Mouse (Mus musculus) spleen, adult 2 months (tissue): Measurements from ENCODE around the gene AI661453. TPM values are rescaled to one million over a fixed set of nuclear protein-coding genes. Genes with fewer than 3 reads are reported as not detected.

ENCODE experiments used
- DNase-seq, 2 experiments: peaks; one replicate each; pipeline versions ENCODE4 v3.0.0 to v3.0.0-alpha.2; 2012 to 2021; ENCODE audit warnings: low spot score in 2 of 2, low read depth in 1 of 2
- H3K27ac ChIP-seq: fragments of 200-500 bp; 2 replicates; pipeline ENCODE4 v1.5.1; 2012; ENCODE audit warnings: low read length, inconsistent platforms; ENCODE audit not compliant: insufficient read depth
- H3K27me3 ChIP-seq: fragments of 200-500 bp; 2 replicates; pipeline ENCODE4 v1.6.1; 2012; ENCODE audit warnings: mild to moderate bottlenecking, moderate library complexity, low read length, inconsistent platforms; ENCODE audit not compliant: control insufficient read depth, insufficient read depth
- H3K36me3 ChIP-seq: fragments of 200-500 bp; 2 replicates; pipeline ENCODE4 v1.6.1; 2012; ENCODE audit warnings: mild to moderate bottlenecking, low read length, inconsistent platforms; ENCODE audit not compliant: control insufficient read depth, insufficient read depth
- H3K4me1 ChIP-seq: fragments of 200-500 bp; 2 replicates; pipeline ENCODE4 v1.6.1; 2011; ENCODE audit warnings: inconsistent platforms; ENCODE audit not compliant: control insufficient read depth, insufficient read depth, insufficient read length
- H3K4me3 ChIP-seq: fragments of 200-500 bp; 2 replicates; pipeline ENCODE4 v1.5.1; 2011; ENCODE audit warnings: mild to moderate bottlenecking, inconsistent platforms; ENCODE audit not compliant: insufficient read depth, insufficient read length; ENCODE audit errors: extremely low read depth
- CTCF ChIP-seq: fragments of 200-500 bp; IDR thresholded peaks from 2 replicates; pipeline ENCODE4 v1.5.1; 2011; ENCODE audit warnings: mild to moderate bottlenecking, inconsistent platforms; ENCODE audit not compliant: insufficient read depth, insufficient read length, insufficient replicate concordance; ENCODE audit errors: extremely low read depth
- POLR2A ChIP-seq: fragments of 200-500 bp; IDR thresholded peaks from 2 replicates; pipeline ENCODE4 v1.6.1; 2011; ENCODE audit warnings: low read depth, low read length, inconsistent platforms
- whole genome bisulfite sequencing: fragments of 180-500 bp; shearing (Covaris S2); methylation state at CpG from one replicate; pipeline ENCODE4 v1.1.7; 2018; 5-methylcytosine and 5-hydroxymethylcytosine counted together
- polyA plus RNA-seq: library from polyadenylated mRNA; depleted of rRNA; stranded (reverse); fragments of >200 nt; gene quantifications from 2 replicates; pipeline ENCODE4 v1.2.3, GENCODE M21; 2012

The AI661453 gene
- polyA plus RNA-seq, 1 experiment: 0.26 TPM

DNA sequence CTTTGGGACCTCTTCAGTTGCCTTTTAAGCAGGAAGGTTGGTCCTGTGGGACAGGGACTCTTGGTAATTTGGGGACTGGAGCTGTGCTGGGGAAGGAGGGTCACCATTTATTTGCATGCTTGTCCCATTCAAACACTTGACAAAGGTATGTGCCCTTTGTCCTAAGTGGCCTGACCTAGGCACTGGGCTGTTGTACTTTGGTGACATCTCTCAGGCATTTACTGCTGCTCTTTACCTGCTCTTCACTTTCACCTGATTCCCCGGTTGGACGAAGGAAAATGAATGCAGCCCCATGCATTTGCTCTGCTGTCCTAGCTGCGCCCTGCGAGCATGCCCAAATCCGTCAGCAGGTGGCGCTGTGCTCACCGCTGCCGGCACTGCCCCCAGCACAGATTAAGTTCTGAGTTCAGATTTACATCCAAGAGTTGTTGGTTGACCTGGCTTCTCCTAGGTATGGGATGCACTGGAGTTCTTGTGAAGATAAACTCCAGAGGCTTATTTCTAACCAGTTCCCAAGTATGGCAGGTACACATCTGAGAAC lies 37.1 kb downstream of the AI661453 start:
- no peak for TF ChIP-seq POLR2A
- TF ChIP-seq CTCF: peak; percentile 98
- WGBS: 6% methylated on average over 8 of the region's 8 CpGs
- no peaks in the 10 kb centered on the region; the same call in 1 of the 2 replicates for H3K4me1 ChIP-seq
- H3K27me3 ChIP-seq: no peaks in the 10 kb centered on the region
- H3K4me3 ChIP-seq: no peak overlapping the region
- no peak overlapping the region for H3K27ac ChIP-seq
- DNase-seq: peak; percentile 18 to 65
- H3K36me3 ChIP-seq: no peaks in the 10 kb centered on the region

DNA sequence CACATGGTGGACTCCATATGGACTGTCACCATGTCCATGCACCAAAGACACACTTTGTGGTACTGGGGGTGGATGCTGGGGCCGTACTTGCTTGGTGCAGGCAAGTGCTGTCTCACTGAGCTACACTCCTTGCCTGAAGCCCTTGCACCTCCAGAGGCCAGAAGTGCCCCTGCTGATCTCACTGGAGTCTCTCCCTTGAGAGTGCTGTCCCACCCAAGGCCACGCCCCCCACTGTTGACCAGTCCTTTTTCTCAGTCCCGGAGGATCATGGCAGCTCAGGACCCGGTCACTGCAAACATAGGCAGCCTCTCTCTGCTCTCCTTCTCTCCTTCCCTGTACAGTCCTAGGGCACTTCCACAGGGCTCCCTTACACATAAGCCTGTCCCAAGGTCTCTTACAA lies 37.8 kb downstream of the AI661453 start:
- Histone ChIP-seq H3K27ac (no peak overlapping the region), H3K36me3 (no peaks in the 10 kb centered on the region), H3K4me1 (no peaks in the 10 kb centered on the region), H3K4me3 (no peak overlapping the region), H3K27me3 (no peaks in the 10 kb centered on the region)
- no peak for DNase-seq
- TF ChIP-seq CTCF: no peak
- TF ChIP-seq POLR2A: no peak
- 83% methylated on average over 4 of the region's 4 CpGs for WGBS

DNA sequence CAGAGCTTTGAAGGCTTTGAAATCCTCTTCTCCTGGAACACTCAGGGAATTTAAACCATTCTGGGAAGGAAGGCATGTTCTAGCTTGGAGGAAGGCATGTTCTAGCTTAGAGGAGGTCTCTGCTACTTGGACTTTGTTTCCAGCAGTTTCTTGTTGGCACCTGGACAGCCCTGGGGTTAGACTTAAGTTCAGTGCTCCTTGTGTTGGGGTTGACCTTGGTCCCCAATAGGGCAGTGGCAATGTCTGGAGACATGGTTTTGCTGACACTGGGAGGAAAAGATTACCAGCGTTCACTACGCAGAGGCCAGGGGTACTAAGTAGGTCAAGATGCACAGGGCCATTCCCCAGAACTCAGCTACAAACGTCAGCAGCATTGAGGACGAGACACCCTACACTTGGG lies 38.8 kb downstream of the AI661453 start:
- H3K27ac ChIP-seq: no peak overlapping the region
- H3K4me3 ChIP-seq: no peak overlapping the region
- DNase-seq: no peak
- no peaks in the 10 kb centered on the region for H3K27me3 ChIP-seq
- TF ChIP-seq CTCF: no peak
- TF ChIP-seq POLR2A: no peak
- H3K4me1 ChIP-seq: no peaks in the 10 kb centered on the region
- WGBS: 90% methylated on average over 4 of the region's 4 CpGs
- no peaks in the 10 kb centered on the region for H3K36me3 ChIP-seq

DNA sequence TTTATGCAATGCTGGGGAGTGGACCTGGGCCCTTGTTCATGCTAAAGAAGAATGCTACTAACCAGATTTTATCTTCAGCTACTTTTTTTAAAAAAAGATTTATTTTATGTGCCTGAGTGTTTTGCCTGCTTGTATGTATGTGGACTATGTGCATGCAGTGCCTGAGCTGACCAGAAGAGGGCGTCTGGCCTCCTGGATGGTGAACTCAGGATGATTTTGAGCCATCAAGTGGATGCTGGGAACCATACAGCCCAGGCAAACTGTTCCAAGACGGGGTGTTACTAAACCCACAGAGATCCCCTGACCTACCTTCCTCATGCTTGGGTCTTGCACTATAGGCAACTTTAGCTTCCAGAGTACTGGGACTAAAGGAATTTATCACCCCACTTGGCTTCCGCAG lies 39.3 kb downstream of the AI661453 start:
- WGBS: 68% methylated on average over 3 of the region's 3 CpGs

DNA sequence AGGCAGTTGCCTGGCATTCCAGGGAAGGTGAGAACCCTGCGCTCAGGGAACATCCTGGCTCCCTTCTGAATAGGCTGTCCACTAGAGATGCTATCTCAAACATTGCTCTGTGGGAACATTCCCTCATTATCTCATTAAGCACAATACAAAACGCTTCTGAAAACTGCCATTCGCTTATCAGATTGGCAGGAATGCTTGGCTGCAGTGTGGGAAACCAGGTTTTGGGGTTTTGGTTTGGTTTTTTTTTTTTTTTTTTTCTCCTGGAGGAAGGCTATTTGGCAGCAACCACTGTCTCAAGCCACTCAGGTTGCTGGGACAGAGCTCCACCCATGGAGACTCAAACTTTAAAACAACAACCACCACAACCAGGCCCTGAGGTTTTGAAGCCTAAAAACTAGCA lies 43.5 kb downstream of the AI661453 start:
- no peaks in the 10 kb centered on the region for H3K36me3 ChIP-seq
- H3K4me3 ChIP-seq: no peak overlapping the region
- TF ChIP-seq POLR2A (no peak), CTCF (no peak)
- no peaks in the 10 kb centered on the region for H3K27me3 ChIP-seq
- DNase-seq: no peak
- no peaks in the 10 kb centered on the region for H3K4me1 ChIP-seq
- H3K27ac ChIP-seq: no peak overlapping the region
- 63% methylated on average over 3 of the region's 3 CpGs for whole genome bisulfite sequencing

More for the DNA sequence above, 39.3 kb downstream of the AI661453 start:
- Histone ChIP-seq H3K4me1 (no peaks in the 10 kb centered on the region), H3K4me3 (no peak overlapping the region), H3K27ac (no peak overlapping the region), H3K36me3 (no peaks in the 10 kb centered on the region), H3K27me3 (no peaks in the 10 kb centered on the region)
- TF ChIP-seq CTCF (no peak), POLR2A (no peak)
- no peak for DNase-seq

DNA sequence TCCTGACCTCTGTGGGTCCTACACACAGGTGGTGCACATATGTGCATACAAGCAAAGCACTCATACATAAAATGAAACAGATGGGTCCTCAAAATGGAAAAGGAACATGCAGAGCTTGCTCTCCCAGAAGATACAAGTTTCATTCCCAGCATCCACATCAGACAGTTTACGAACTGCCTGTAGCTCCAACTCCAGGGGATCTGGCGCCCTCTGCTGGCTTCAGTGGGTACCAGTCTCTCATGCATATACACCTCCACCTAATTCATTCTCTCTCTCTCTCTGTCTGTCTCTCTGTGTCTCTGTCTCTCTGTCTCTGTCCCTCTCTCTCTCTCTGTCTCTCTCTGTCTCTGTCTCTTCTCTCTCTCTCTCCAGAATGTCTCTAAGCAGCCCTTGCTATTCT lies 46.0 kb downstream of the AI661453 start:
- Histone ChIP-seq H3K36me3 (no peaks in the 10 kb centered on the region), H3K4me1 (peaks cover 7% of the 10 kb centered on the region), H3K27ac (no peak overlapping the region), H3K4me3 (no peak overlapping the region), H3K27me3 (no peaks in the 10 kb centered on the region)
- TF ChIP-seq CTCF: peak; percentile 53; the same call in 1 of the 2 replicates
- no peak for TF ChIP-seq POLR2A
- 45% methylated on average over 2 of the region's 2 CpGs for WGBS
- peak in 1 of 2 experiments; percentile 38 for DNase-seq

DNA sequence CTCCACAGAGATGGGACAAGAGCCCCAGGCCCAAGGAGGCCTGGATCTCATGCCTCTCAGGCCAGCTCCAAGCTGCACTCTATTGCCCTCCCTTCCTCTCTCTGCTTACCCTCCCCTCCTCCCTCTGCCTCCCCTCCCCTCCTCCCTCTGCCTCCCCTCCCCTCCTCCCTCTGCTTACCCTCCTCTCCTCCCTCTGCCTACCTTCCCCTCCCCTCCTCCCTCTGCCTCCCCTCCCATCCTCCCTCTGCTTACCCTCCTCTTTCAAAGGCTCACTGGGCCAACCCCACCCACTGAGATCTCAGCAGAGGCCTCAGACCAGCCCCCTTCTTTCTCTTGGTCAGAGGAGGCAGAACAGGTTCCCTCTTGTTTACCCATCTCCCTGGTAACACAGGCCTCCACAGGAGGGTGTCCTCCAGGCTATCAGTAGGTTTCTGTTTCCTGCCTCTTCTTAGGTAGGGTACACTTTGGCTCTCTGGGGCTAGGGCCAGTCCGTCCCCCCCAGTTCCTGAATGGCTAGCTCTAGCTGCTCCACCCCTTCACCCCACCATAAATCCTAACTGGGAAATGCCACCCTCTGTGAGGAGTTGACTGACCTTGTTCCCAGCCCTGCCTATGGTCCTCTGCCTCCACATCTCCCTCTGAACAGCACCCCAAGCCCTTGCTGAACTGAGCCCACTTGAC lies 48.0 kb downstream of the AI661453 start:
- 59% methylated on average over 1 of the region's 1 CpGs for WGBS
- TF ChIP-seq POLR2A (no peak), CTCF (no peak)
- Histone ChIP-seq H3K4me1 (peaks cover 7% of the 10 kb centered on the region), H3K27me3 (no peaks in the 10 kb centered on the region), H3K36me3 (peaks cover 8% of the 10 kb centered on the region), H3K4me3 (no peak overlapping the region), H3K27ac (no peak overlapping the region)
- DNase-seq: no peak
